Mouse (Mus musculus) G1E-ER4 (cell line): ENCODE data around the gene Mrps7. TPM values are rescaled to one million over a fixed set of nuclear protein-coding genes. Genes with fewer than 3 reads are reported as not detected.

Source experiments
- GATA1 ChIP-seq: IDR thresholded peaks from one replicate; pipeline ENCODE4 v1.8.0; 2012; ENCODE audit warnings: low read length, inconsistent platforms
- polyA plus RNA-seq: library from polyadenylated mRNA; stranded (reverse); fragments of >175 nt; gene quantifications from 2 replicates; pipeline ENCODE4 v1.2.3, GENCODE M21; 2012

The Mrps7 gene
- polyA plus RNA-seq, result 66.9 and 85.8 TPM in 2 replicates

- TF ChIP-seq GATA1, result no peak
These were observed at the start of gene Mrps7, which contains the start of gene Gga3 for GRCm38 (mm10) chr11:115603476-115604303. Mrps7 (plus strand) TSS chr11:115603925. Gga3 (minus strand) TSS chr11:115604051.

GRCm38 (mm10) chr11:115555717-115556116 is 48.0 kb upstream of the Mrps7 start:
- no peak for TF ChIP-seq GATA1

- no peak for TF ChIP-seq GATA1
These were observed 40.3 kb upstream of the Mrps7 start for GRCm38 (mm10) chr11:115563406-115563805.

- no peak for TF ChIP-seq GATA1
These were observed 39.5 kb upstream of the Mrps7 start, which contains the start of gene Nup85 for GRCm38 (mm10) chr11:115564064-115564809. Nup85 (plus strand) TSS chr11:115564434.

- TF ChIP-seq GATA1, result no peak
These were observed 38.8 kb upstream of the Mrps7 start for GRCm38 (mm10) chr11:115564961-115565360.

GRCm38 (mm10) chr11:115579080-115579479 is 24.6 kb upstream of the Mrps7 start:
- TF ChIP-seq GATA1, result no peak

GRCm38 (mm10) chr11:115582913-115583606 is 20.7 kb upstream of the Mrps7 start:
- TF ChIP-seq GATA1, result no peak

GRCm38 (mm10) chr11:115584376-115585073 is 19.2 kb upstream of the Mrps7 start:
- no peak for TF ChIP-seq GATA1

- TF ChIP-seq GATA1, result no peak
These were observed 18.1 kb upstream of the Mrps7 start for GRCm38 (mm10) chr11:115585573-115586100.

- TF ChIP-seq GATA1, result no peak
These were observed 17.3 kb upstream of the Mrps7 start for GRCm38 (mm10) chr11:115586403-115586802.

- TF ChIP-seq GATA1, result no peak
These were observed 15.7 kb upstream of the Mrps7 start for GRCm38 (mm10) chr11:115587984-115588383.

GRCm38 (mm10) chr11:115590526-115591075 is 13.1 kb upstream of the Mrps7 start:
- TF ChIP-seq GATA1, result no peak

GRCm38 (mm10) chr11:115595209-115595608 is 8.5 kb upstream of the Mrps7 start:
- no peak for TF ChIP-seq GATA1

GRCm38 (mm10) chr11:115598309-115598708 is 5.4 kb upstream of the Mrps7 start:
- TF ChIP-seq GATA1, result peak; percentile 8

GRCm38 (mm10) chr11:115599722-115600121 is 4.0 kb upstream of the Mrps7 start:
- no peak for TF ChIP-seq GATA1
